Mouse (Mus musculus): ENCODE measurements at regions not wholly inside any gene's neighbourhood (a gene's known extent, or its start where the extent isn't known, plus 50 kb on each side); places are given as distances from the start of the nearest gene placed in this dataset.

DNA sequence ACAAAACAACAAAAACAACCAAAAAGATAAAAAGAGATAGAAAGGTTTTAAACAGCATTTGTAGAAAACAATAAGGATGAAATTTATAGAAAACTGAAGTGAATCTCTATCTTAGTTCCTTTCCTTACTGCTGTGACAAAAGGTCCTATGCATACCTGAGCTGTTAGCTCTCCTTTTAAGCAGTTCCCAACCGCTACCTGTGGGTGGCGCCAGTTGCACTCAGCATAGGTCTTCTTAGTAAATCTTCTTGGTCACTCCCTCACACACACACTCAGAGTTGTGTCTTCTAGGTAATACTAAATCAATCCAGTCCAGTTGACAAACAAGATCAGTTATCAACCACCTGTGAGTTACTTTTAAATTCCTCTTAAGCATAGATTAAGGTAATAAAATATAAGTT is 355.5 kb upstream of the Prkcq start:
- no peak for DNase-seq (ENCODE audit: low read depth, low spot score)

- DNase-seq (ENCODE audit: low read depth, low spot score) = peak; percentile 69
Observed at GRCm38 (mm10) chr2:10825278-10826133, 346.4 kb upstream of the Prkcq start.

DNA sequence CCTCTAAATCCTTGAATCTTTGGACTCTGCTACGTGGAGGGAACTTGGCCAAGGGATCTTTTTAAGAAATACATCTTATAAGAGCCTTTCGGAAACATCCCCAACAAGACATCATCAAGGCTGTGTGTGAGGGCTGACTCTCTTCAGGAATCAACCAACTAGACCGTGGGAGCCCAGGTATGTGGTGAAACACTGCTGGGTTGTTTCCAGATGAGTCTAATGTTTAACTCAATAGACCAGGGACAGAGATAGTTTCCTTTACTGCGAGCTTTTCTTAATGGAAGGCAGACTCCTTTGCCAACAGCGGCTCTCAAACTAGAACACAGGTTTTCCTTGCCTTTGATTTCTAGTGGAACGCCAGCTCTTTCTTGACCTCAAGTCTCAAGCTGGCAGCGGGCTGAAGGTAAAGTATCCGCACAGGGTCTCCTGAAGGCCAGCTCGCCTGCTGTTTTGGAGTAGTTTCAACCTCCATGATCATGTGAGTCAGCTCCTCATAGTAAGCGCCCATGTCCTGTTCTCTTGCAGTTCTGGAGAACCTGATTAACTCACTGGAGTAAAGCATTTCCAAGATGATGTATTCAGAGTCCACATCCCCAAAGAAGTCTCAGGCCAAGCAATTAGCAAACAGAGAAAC is 345.7 kb upstream of the Prkcq start:
- DNase-seq (ENCODE audit: low read depth, low spot score) = no peak

DNA sequence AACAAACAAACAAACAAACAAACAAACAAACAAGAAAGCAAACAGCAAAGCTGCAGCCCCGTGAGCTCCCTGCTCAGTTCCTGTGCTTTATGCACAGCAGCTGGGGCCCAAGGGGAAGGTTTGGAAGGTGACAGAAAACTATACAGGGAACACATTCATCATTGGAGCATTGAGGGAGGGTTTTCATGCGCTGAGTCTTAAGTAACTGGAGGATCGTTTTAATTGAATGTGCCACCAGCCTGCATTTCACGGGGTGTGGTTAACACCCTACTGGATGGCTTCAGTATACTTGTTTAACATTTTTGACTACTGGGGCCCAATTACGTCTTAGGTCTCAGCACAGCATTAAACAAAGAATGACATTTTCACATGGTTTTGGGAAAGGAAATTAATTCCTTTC is 331.9 kb upstream of the Prkcq start:
- DNase-seq (ENCODE audit: low read depth, low spot score) = no peak

DNA sequence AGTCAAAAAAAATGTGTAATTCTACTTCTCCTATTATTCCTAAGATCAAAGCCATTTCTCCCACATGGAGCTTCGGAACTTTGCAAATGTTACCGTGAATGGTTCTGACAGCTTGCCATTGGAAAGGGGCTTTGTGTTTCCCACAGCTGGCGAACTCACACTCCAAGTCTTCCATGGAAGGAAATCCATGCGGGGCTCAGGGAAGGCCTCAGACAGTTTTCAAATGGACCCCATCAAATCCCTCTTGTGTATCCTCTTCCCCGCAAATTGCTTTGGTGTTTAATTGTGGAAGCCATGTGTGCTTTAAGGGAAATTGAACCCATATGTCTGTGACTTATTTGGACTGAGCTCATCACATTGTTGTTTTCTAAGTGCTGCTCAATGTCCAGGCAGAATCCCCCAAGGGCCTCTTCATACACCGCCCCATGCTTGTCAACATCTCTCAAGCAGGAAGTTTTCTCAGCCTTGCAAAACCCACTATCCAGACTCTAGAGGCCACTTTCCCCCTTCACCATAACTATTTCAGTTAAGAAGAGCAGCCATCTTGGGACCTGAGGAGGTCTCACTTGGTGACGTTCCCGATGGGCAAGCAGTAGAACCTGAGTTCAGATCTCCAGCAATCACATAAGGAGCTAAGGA is 310.1 kb upstream of the Prkcq start:
- DNase-seq (ENCODE audit: low read depth, low spot score) = no peak

- no peak for DNase-seq (ENCODE audit: low read depth, low spot score)
Observed at GRCm38 (mm10) chr2:10864451-10864850, 307.5 kb upstream of the Prkcq start.

DNA sequence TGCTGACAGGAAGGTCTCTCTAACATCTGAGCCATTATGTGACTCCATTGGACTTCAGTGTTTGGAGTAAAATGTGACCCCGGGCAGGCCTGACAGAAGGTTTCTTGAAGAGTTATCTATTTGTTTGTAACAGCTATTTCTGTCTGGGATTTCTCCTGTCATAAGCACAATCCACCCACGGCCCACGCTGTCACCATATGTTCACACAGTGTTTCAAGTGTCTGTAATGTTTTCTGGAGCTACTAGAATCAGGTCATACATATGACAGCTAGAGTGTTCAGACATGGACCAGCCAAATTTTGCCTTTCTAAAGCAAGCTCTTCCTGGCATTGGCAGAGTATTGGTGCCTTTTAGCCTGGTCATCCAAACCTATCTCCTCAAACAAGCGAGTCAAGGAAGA is 297.6 kb upstream of the Prkcq start:
- peak; percentile 45 for DNase-seq (ENCODE audit: low read depth, low spot score)

- no peak for DNase-seq (ENCODE audit: low read depth, low spot score)
Observed at GRCm38 (mm10) chr2:10901926-10902325, 270.0 kb upstream of the Prkcq start.

- DNase-seq (ENCODE audit: low read depth, low spot score) = no peak
Observed at GRCm38 (mm10) chr2:10919955-10920354, 252.0 kb upstream of the Prkcq start.

GRCm38 (mm10) chr2:10920686-10921485 is 251.0 kb upstream of the Prkcq start:
- no peak for DNase-seq (ENCODE audit: low read depth, low spot score)

- peak; percentile 23 for DNase-seq (ENCODE audit: low read depth, low spot score)
Observed at GRCm38 (mm10) chr2:10921486-10922450, 250.1 kb upstream of the Prkcq start.

GRCm38 (mm10) chr2:10923984-10924383 is 247.9 kb upstream of the Prkcq start:
- DNase-seq (ENCODE audit: low read depth, low spot score) = no peak

- no peak for DNase-seq (ENCODE audit: low read depth, low spot score)
Observed at GRCm38 (mm10) chr2:10925361-10925760, 246.5 kb upstream of the Prkcq start.

- no peak for DNase-seq (ENCODE audit: low read depth, low spot score)
Observed at GRCm38 (mm10) chr2:10937405-10937804, 234.5 kb upstream of the Prkcq start.

GRCm38 (mm10) chr2:10965224-10965623 is 206.7 kb upstream of the Prkcq start:
- no peak for DNase-seq (ENCODE audit: low read depth, low spot score)

DNA sequence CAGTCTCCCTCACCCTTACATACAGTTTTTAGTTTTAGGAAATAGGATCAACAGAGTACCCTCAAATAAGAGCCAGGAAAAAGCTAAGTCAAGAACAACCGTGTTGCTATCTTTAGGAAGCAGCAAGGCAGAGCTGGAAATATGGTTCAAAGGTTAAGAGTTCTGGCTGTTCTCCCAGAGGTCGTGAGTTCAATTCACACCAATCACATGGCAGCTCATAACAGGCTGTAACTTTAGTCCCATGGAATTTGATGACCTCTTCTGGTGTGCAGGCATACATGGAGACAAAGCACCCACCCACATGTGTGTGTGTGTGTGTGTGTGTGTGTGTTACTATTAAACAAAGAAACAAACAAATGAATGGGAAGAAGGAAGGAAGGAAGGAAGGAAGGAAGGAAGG is 205.0 kb upstream of the Prkcq start:
- DNase-seq (ENCODE audit: low read depth, low spot score) = no peak

DNA sequence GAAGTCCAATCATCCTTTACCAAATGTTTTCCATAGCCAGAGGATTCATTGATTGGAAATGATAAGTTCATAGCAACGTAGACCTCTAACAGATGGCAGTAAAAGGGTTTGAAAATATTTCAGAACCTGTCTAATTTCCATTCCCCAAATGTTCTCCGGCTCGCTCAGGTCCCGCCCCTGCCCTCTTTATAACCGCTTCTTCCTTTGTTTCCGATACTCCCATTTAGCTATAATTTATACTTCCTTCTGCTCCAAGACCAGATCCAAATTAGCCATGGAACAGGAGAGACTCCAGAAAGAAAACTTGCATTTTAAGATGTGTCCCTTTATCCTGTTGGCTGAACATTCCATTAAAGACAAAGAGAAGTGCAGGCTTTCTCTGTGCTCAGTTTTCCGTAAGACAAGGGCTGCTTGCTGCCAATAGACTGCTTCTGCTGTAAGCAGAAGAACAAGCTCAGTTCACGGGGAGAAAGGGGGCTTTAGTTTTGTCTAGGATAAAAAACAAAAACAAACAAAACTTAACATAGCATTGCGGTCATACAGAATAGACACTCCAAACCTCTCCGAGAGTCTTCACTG is 202.7 kb upstream of the Prkcq start:
- no peak for DNase-seq (ENCODE audit: low read depth, low spot score)

- DNase-seq (ENCODE audit: low read depth, low spot score) = no peak
Observed at GRCm38 (mm10) chr2:10972051-10972450, 199.9 kb upstream of the Prkcq start.

- no peak for DNase-seq (ENCODE audit: low read depth, low spot score)
Observed at GRCm38 (mm10) chr2:10978772-10979171, 193.1 kb upstream of the Prkcq start.

DNA sequence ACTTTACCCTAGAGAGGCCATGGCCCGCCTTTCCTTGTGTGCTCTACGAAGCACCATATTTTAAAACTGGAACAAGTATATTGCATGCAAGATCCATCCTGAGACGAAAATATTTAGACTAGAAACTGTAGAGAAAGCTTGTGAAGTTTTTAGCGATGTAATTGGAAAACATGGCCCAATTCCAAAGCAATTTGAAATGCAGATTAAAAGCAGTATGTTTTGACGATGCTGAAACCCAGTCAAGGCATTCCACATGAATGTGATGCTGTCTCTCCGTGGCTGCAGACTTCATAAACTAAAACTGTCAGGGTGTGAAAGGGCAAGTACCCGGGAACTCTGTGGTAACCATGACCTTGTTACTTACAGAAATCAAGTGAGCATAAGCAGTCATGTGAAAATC is 185.8 kb upstream of the Prkcq start:
- DNase-seq (ENCODE audit: low read depth, low spot score) = peak; percentile 34
